Mouse (Mus musculus) liver, embryonic 14.5 days (tissue): Measurements from ENCODE around the gene Cxcl5. TPM values are rescaled to one million over a fixed set of nuclear protein-coding genes. Genes with fewer than 3 reads are reported as not detected.

Experiments used
- ATAC-seq: fragments of 200-750 bp; cut with Nextera tagmentation; 2 replicates; pipeline ENCODE4 v1.8.0; 2017; ENCODE audit warnings: moderate number of reproducible peaks, mild to moderate bottlenecking, moderate library complexity; ENCODE audit not compliant: insufficient read depth
- DNase-seq, 3 experiments: peaks; one replicate each; pipeline ENCODE4 v3.0.0-alpha.2; 2012 to 2013; ENCODE audit warnings: low read depth in 3 of 3, low spot score in 3 of 3
- H3K27ac ChIP-seq: fragments of 300-500 bp; sonication (generic); 2 replicates; pipeline ENCODE4 v1.5.1; 2014; ENCODE audit warnings: moderate library complexity, mild to moderate bottlenecking, control low read depth, inconsistent platforms
- H3K27me3 ChIP-seq: fragments of 300-500 bp; sonication (generic); 2 replicates; pipeline ENCODE4 v1.6.1; 2014; ENCODE audit warnings: mild to moderate bottlenecking, low read length, moderate library complexity; ENCODE audit not compliant: control insufficient read depth, insufficient read depth
- H3K36me3 ChIP-seq: fragments of 300-500 bp; sonication (generic); replicated peaks from 2 replicates; pipeline ENCODE4 v1.6.1; 2014; ENCODE audit warnings: low read depth; ENCODE audit not compliant: control insufficient read depth, insufficient read depth
- H3K4me1 ChIP-seq, 2 experiments: fragments of 200-500 bp in 1 of 2; fragments of 300-500 bp in 1 of 2; sonication (generic) in 1 of 2; replicated peaks; 2 replicates each; pipeline ENCODE4 v1.6.1; 2012 to 2014; ENCODE audit warnings: antibody characterized with exemption in 1 of 2, inconsistent platforms in 1 of 2, low read length in 1 of 2; ENCODE audit not compliant: control insufficient read depth in 2 of 2, insufficient read depth in 2 of 2
- H3K4me2 ChIP-seq: fragments of 300-500 bp; sonication (generic); 2 replicates; pipeline ENCODE4 v1.6.1; 2014; ENCODE audit warnings: low read depth, mild to moderate bottlenecking, control low read depth, moderate library complexity
- H3K4me3 ChIP-seq, 2 experiments: fragments of 200-500 bp in 1 of 2; fragments of 300-500 bp in 1 of 2; sonication (generic) in 1 of 2; 2 replicates each; pipeline ENCODE4 v1.5.1; 2012 to 2014; ENCODE audit warnings: low read depth in 2 of 2, low read length in 2 of 2, mild to moderate bottlenecking in 2 of 2, control low read depth in 1 of 2, inconsistent platforms in 1 of 2, moderate library complexity in 1 of 2; ENCODE audit not compliant: insufficient read depth in 1 of 2
- H3K9ac ChIP-seq: fragments of 300-500 bp; sonication (generic); replicated peaks from 2 replicates; pipeline ENCODE4 v1.6.1; 2014; ENCODE audit warnings: mild to moderate bottlenecking, control low read depth, moderate library complexity
- H3K9me3 ChIP-seq: fragments of 300-500 bp; sonication (generic); 2 replicates; pipeline ENCODE4 v1.6.1; 2016; ENCODE audit warnings: low read length, mixed read lengths; ENCODE audit not compliant: control insufficient read depth
- CTCF ChIP-seq: IDR thresholded peaks from 2 replicates; pipeline ENCODE4 v1.5.1; 2016; ENCODE audit warnings: antibody characterized with exemption, low read depth, control low read depth
- EP300 ChIP-seq: IDR thresholded peaks from 2 replicates; pipeline ENCODE4 v1.6.1; 2016; ENCODE audit warnings: antibody characterized with exemption, low read depth
- WGBS: fragments of 180-500 bp; shearing (Covaris S2); extraction: QIAGEN DNeasy Blood & Tissue Kit; methylation state at CpG from one replicate; pipeline ENCODE4 v1.1.7; 2014; ENCODE audit not compliant: insufficient replicate concordance; 5-methylcytosine and 5-hydroxymethylcytosine counted together
- microRNA-seq: library from miRNA; unstranded; fragments of <30 nt; microRNA quantifications from one replicate; pipeline ENCODE4, GENCODE M21; 2016
- polyA plus RNA-seq, 2 experiments: library from polyadenylated mRNA; depleted of rRNA in 1 of 2; stranded (reverse) in 1 of 2; unstranded in 1 of 2; fragments of >200 nt; fragmentation: Nextera tagmentation in 1 of 2; extraction: Ambion mirVana in 1 of 2; gene quantifications; 2 replicates each; pipeline versions ENCODE4 v1.2.1 to v1.2.3; 2012 to 2014

Gene Cxcl5
- polyA plus RNA-seq, 2 experiments, result 0.41 to 0.69 TPM

GRCm38 (mm10) chr5:90807176-90807950 is 48.2 kb downstream of the Cxcl5 start:
- Histone ChIP-seq H3K4me2 (no peak overlapping the region), H3K36me3 (no peaks in the 10 kb centered on the region), H3K4me3 (no peak overlapping the region), H3K4me1 (no peaks in the 10 kb centered on the region), H3K9me3 (no peaks in the 10 kb centered on the region), H3K27me3 (no peaks in the 10 kb centered on the region), H3K27ac (no peak overlapping the region), H3K9ac (no peak overlapping the region)
- DNase-seq, result no peak
- TF ChIP-seq CTCF (no peak), EP300 (no peak)
- 49% methylated on average over 3 of the region's 3 CpGs for WGBS
- ATAC-seq, result no peak

Small RNA genes lying within 50 kb of the gene (microRNA-seq; reads per million reads assigned to microRNA genes)
- not detected for gene Gm24322

Other genes starting within 250 kb of the Cxcl5 start
- gene Afm, start 240.4 kb upstream of the Cxcl5 start, polyA plus RNA-seq (2012; rRNA removed), result 8.9 and 11.1 TPM in 2 replicates
- gene Afm, start 240.4 kb upstream of the Cxcl5 start, polyA plus RNA-seq (2014; fragmentation: Nextera tagmentation; extraction: Ambion mirVana), result 16.8 and 19.0 TPM in 2 replicates
- gene 5830473C10Rik, start 198.3 kb upstream of the Cxcl5 start, polyA plus RNA-seq (2012; rRNA removed), result 0.79 and 0.85 TPM in 2 replicates
- 0.53 and 0.72 TPM in 2 replicates for gene 5830473C10Rik, start 198.3 kb upstream of the Cxcl5 start, polyA plus RNA-seq (2014; fragmentation: Nextera tagmentation; extraction: Ambion mirVana)
- gene Rassf6, start 118.7 kb upstream of the Cxcl5 start, polyA plus RNA-seq (2012; rRNA removed), result 1.4 and 2.4 TPM in 2 replicates
- gene Rassf6, start 118.7 kb upstream of the Cxcl5 start, polyA plus RNA-seq (2014; fragmentation: Nextera tagmentation; extraction: Ambion mirVana), result 3.6 and 3.7 TPM in 2 replicates
- 129 and 146 TPM in 2 replicates for gene Ppbp, start 9.2 kb downstream of the Cxcl5 start, polyA plus RNA-seq (2012; rRNA removed)
- gene Ppbp, start 9.2 kb downstream of the Cxcl5 start, polyA plus RNA-seq (2014; fragmentation: Nextera tagmentation; extraction: Ambion mirVana), result 176 and 219 TPM in 2 replicates
- gene Pf4, start 13.1 kb downstream of the Cxcl5 start, polyA plus RNA-seq (2012; rRNA removed), result 247 and 271 TPM in 2 replicates
- gene Pf4, start 13.1 kb downstream of the Cxcl5 start, polyA plus RNA-seq (2014; fragmentation: Nextera tagmentation; extraction: Ambion mirVana), result 428 and 516 TPM in 2 replicates
- gene Cxcl3, start 26.7 kb downstream of the Cxcl5 start, polyA plus RNA-seq (2012; rRNA removed), result 0.07 TPM in 1 of 2 replicates, not detected in the other
- 0.17 TPM in 1 of 2 replicates, not detected in the other for gene Cxcl3, start 26.7 kb downstream of the Cxcl5 start, polyA plus RNA-seq (2014; fragmentation: Nextera tagmentation; extraction: Ambion mirVana)
- 0.03 TPM in 1 of 2 replicates, not detected in the other for gene Cxcl15, start 35.2 kb downstream of the Cxcl5 start, polyA plus RNA-seq (2012; rRNA removed)
- gene Cxcl15, start 35.2 kb downstream of the Cxcl5 start, polyA plus RNA-seq (2014; fragmentation: Nextera tagmentation; extraction: Ambion mirVana), result not detected in 2 replicates
- 1.5 and 2.5 TPM in 2 replicates for gene Cxcl1, start 131.9 kb downstream of the Cxcl5 start, polyA plus RNA-seq (2012; rRNA removed)
- gene Cxcl1, start 131.9 kb downstream of the Cxcl5 start, polyA plus RNA-seq (2014; fragmentation: Nextera tagmentation; extraction: Ambion mirVana), result 1.8 and 5.9 TPM in 2 replicates
- gene Cxcl2, start 144.5 kb downstream of the Cxcl5 start, polyA plus RNA-seq (2012; rRNA removed), result 0.03 and 0.24 TPM in 2 replicates
- gene Cxcl2, start 144.5 kb downstream of the Cxcl5 start, polyA plus RNA-seq (2014; fragmentation: Nextera tagmentation; extraction: Ambion mirVana), result not detected in 2 replicates
- gene Mthfd2l, start 171.8 kb downstream of the Cxcl5 start, polyA plus RNA-seq (2012; rRNA removed), result 3.7 and 4.4 TPM in 2 replicates
- gene Mthfd2l, start 171.8 kb downstream of the Cxcl5 start, polyA plus RNA-seq (2014; fragmentation: Nextera tagmentation; extraction: Ambion mirVana), result 9.1 and 9.2 TPM in 2 replicates